Mouse (Mus musculus): ENCODE data around the gene Mmp20.

DNA sequence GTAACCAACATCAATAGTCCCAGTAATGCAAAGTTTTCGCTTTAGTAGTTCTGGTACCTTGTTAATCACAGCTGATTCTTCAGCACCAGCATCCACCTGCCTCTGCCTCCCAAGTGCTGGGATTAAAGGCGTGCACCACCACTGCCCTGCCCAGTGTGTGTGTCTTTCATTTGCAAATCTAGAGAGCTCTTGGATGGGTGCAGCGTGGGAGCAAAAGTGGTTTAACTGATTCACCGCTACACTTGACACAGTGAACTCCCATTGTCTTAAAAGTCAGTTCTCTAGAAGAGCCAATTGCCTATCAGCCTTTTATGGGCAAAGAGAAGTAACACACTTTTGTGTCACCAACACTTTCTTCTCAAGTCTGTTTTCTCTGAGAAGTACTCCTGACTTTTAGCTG, 83.2 kb downstream of the Mmp20 start:
- TF ChIP-seq POLR2A (IDR thresholded peaks at IDR 0.05; ENCODE audit: borderline replicate concordance, extremely low read depth, insufficient read depth, insufficient read length, poor library complexity, severe bottlenecking) (no peak), CTCF (IDR thresholded peaks at IDR 0.05; ENCODE audit: borderline replicate concordance, extremely low read depth, insufficient read depth, insufficient read length) (no peak)
